Mouse (Mus musculus) embryonic fibroblast, embryonic 13.5 days (primary cell): ENCODE measurements around the gene Olfr96.

Source experiments
- CTCF ChIP-seq: IDR thresholded peaks from 2 replicates; pipeline ENCODE4 v1.5.1; 2011; ENCODE audit warnings: mild to moderate bottlenecking, control low read depth, low read length, moderate library complexity, borderline replicate concordance; ENCODE audit not compliant: insufficient read depth
- POLR2A ChIP-seq: IDR thresholded peaks from 2 replicates; pipeline ENCODE4 v1.6.1; 2011; ENCODE audit warnings: low read depth, mild to moderate bottlenecking, control low read depth, low read length, moderate library complexity

DNA sequence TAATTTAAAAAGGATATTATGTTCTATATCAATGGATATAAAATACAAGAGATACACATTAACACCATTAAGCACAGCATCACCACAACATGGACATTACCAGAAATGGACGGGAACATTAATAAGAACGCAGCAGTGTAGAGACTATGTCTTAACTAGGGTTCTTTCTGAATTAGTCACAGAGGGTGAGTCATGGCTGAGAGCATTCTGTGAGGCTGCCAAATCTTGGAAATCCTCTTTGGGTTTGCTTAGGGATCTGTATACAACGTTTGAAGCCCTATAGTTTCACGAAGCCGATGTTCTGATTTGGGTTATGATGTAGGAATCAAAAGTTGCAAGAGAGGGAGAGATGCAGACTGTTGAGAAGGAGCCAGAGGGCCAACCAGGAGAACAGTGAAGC lies 25.2 kb upstream of the Olfr96 start:
- TF ChIP-seq CTCF (no peak), POLR2A (no peak)
